Mouse (Mus musculus): Measurements from ENCODE around the gene Asb2. TPM values are rescaled to one million over a fixed set of nuclear protein-coding genes. Genes with fewer than 3 reads are reported as not detected.

Gene Asb2
- total and polyA plus RNA-seq, 3 experiments: 3.0 to 5.3 (median 4.1) TPM

DNA sequence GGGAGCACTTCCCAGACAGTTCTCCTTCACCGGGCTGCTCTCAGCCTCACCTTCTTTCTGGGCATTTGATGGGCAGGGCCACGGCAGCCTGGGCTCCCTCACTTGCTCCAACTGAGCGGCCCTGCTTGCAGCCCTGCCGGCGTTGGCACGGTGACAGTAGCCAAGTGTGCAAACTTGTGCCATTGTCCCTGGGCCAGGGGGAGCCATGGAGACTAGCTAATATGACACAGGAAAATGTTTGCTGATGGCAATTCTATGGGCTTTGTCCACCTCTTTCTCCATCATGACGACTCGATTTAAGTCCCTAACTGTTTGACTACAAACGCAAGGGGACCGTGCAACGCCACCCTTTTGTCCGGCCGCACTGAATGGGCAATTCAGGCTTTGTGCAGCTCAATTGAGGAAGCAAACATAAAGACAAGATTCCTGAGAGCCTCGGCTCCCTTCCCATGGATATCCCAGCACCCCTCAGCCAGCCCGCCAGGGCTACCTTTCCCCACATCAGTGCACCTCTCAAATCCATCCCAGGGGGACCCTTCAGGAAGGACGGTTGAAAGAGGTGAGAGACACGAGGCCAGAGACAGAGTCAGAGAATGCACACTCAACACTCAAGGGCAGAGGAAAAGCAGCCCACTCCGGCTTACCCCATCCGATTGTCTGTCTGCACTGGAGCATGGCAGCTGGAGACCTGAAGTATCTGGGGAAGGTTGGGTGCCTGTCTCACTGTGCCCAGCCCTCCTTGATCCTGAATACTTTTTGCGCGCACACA is 41.7 kb downstream of the Asb2 start:
- in situ Hi-C loops (cut with MboI; ENCODE audit: low pct_ligation_motif_present, low pct_unique_long_range_greater_than_20kb, low sequenced_read_pairs) (no loop called here), dilution Hi-C loops (cut with MboI; ENCODE audit: extremely low pct_ligation_motif_present, extremely low pct_unique_long_range_greater_than_20kb, low sequenced_read_pairs) (no loop called here)
- H3K36me3 ChIP-seq (replicated peaks in 1 of 2; ENCODE audit: control insufficient read depth in 1 of 2, insufficient read depth in 1 of 2, low read length in 1 of 2): no peaks in the 10 kb centered on the region
- H3K9ac ChIP-seq (ENCODE audit: insufficient read depth, low read depth): no peak overlapping the region
- H3K27ac ChIP-seq (ENCODE audit: insufficient read depth, low read depth): no peak overlapping the region
- H3K4me2 ChIP-seq (ENCODE audit: insufficient read depth, low read depth, poor library complexity, severe bottlenecking): no peak overlapping the region
- H3K4me3 ChIP-seq (replicated peaks in 1 of 3; ENCODE audit: low read depth in 2 of 3, low read length in 2 of 3, poor library complexity in 1 of 3): no peak overlapping the region
- DNase-seq (ENCODE audit: extremely low read depth): no peak
- TF ChIP-seq CHD2 (IDR thresholded peaks at IDR 0.05; ENCODE audit: low read length) (no peak), HCFC1 (IDR thresholded peaks at IDR 0.05; ENCODE audit: low read depth, low read length) (no peak), NELFE (IDR thresholded peaks at IDR 0.05; ENCODE audit: low read depth, low read length) (no peak), ZNF384 (IDR thresholded peaks at IDR 0.05; ENCODE audit: low read depth, low read length) (no peak), CHD1 (IDR thresholded peaks at IDR 0.05; ENCODE audit: low read depth, low read length) (no peak), PAX5 (IDR thresholded peaks at IDR 0.05; ENCODE audit: low read length) (no peak), E2F4 (IDR thresholded peaks at IDR 0.05; ENCODE audit: insufficient replicate concordance, low read depth, low read length) (no peak), POLR2A (IDR thresholded peaks at IDR 0.05; ENCODE audit: low read depth, low read length) (no peak), EP300 (IDR thresholded peaks at IDR 0.05; ENCODE audit: low read length) (no peak), ZKSCAN1 (IDR thresholded peaks at IDR 0.05; ENCODE audit: borderline replicate concordance, low read depth, low read length) (no peak), TCF12 (IDR thresholded peaks at IDR 0.05; ENCODE audit: low read depth, low read length) (no peak), GABPA (IDR thresholded peaks at IDR 0.05; ENCODE audit: insufficient replicate concordance, low read depth, low read length) (no peak), MYC (IDR thresholded peaks at IDR 0.05; ENCODE audit: low read depth, low read length) (no peak), MAFK (IDR thresholded peaks at IDR 0.05; ENCODE audit: insufficient replicate concordance, low read length) (no peak), ZC3H11A (IDR thresholded peaks at IDR 0.05; ENCODE audit: low read depth, low read length) (no peak), KAT2A (IDR thresholded peaks at IDR 0.05; ENCODE audit: insufficient replicate concordance, low read length) (no peak), CTCF (conservative IDR thresholded peaks at IDR 0.05 in 1 of 2, IDR thresholded peaks at IDR 0.05 in 1 of 2; ENCODE audit: low read depth in 2 of 2, low read length in 2 of 2) (no peak), JUND (conservative IDR thresholded peaks at IDR 0.05; ENCODE audit: low read depth, low read length) (no peak)
- peaks cover 3 to 18% of the 10 kb centered on the region in 2 experiments; a peak in 3 of 4 replicates for H3K4me1 ChIP-seq (ENCODE audit: control insufficient read depth in 1 of 2, insufficient read depth in 2 of 2)
- H3K27me3 ChIP-seq (replicated peaks): peaks cover 31% of the 10 kb centered on the region
- peaks cover 12% of the 10 kb centered on the region for H3K9me3 ChIP-seq (replicated peaks; ENCODE audit: low read length)
- no peaks in the 10 kb centered on the region for H3K79me2 ChIP-seq (replicated peaks; ENCODE audit: control insufficient read depth, extremely low read depth, insufficient read depth, poor library complexity, severe bottlenecking)

DNA sequence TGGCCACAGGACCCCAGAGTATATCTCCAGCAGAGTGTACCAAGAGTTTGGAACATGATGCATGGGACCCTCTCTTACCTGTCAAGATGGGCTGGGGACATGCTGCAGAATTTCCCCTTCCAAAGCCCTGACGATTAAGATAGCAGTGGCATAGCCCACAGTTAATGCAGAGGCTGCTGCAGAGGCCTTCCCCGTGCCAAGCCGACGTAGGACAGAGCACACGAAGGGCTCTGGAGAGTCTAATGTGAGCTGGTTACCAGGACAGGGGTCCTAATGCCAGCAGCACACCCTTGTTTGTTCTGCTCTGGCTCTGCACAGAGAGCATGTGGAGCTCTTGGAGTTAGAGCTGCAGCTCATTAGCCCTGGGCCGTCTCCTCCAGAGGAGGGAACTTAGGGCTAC is 42.5 kb downstream of the Asb2 start:
- no peak overlapping the region for H3K9ac ChIP-seq (ENCODE audit: insufficient read depth, low read depth)
- H3K27ac ChIP-seq (ENCODE audit: insufficient read depth, low read depth): no peak overlapping the region
- H3K27me3 ChIP-seq (replicated peaks): peaks cover 34% of the 10 kb centered on the region
- H3K9me3 ChIP-seq (replicated peaks; ENCODE audit: low read length): peaks cover 12% of the 10 kb centered on the region
- DNase-seq (ENCODE audit: extremely low read depth): no peak
- no peaks in the 10 kb centered on the region for H3K79me2 ChIP-seq (replicated peaks; ENCODE audit: control insufficient read depth, extremely low read depth, insufficient read depth, poor library complexity, severe bottlenecking)
- H3K36me3 ChIP-seq (replicated peaks in 1 of 2; ENCODE audit: control insufficient read depth in 1 of 2, insufficient read depth in 1 of 2, low read length in 1 of 2): no peaks in the 10 kb centered on the region
- in situ Hi-C loops (cut with MboI; ENCODE audit: low pct_ligation_motif_present, low pct_unique_long_range_greater_than_20kb, low sequenced_read_pairs): no loop called here
- H3K4me1 ChIP-seq (ENCODE audit: control insufficient read depth in 1 of 2, insufficient read depth in 2 of 2): peaks cover 3 to 18% of the 10 kb centered on the region in 2 experiments; a peak in 3 of 4 replicates
- TF ChIP-seq ZC3H11A (IDR thresholded peaks at IDR 0.05; ENCODE audit: low read depth, low read length): no peak
- TF ChIP-seq NELFE (IDR thresholded peaks at IDR 0.05; ENCODE audit: low read depth, low read length): no peak
- TF ChIP-seq CHD2 (IDR thresholded peaks at IDR 0.05; ENCODE audit: low read length): no peak
- TF ChIP-seq ZNF384 (IDR thresholded peaks at IDR 0.05; ENCODE audit: low read depth, low read length): no peak
- no peak for TF ChIP-seq ELF1 (IDR thresholded peaks at IDR 0.05; ENCODE audit: low read depth, low read length)
- TF ChIP-seq ETS1 (conservative IDR thresholded peaks at IDR 0.05; ENCODE audit: low read depth, low read length): no peak
- TF ChIP-seq UBTF (IDR thresholded peaks at IDR 0.05; ENCODE audit: low read depth, low read length): no peak
- TF ChIP-seq NRF1 (IDR thresholded peaks at IDR 0.05; ENCODE audit: low read depth, low read length): no peak
- TF ChIP-seq TBP (conservative IDR thresholded peaks at IDR 0.05; ENCODE audit: low read depth, low read length): no peak
- TF ChIP-seq KAT2A (IDR thresholded peaks at IDR 0.05; ENCODE audit: insufficient replicate concordance, low read length): no peak
- no peak for TF ChIP-seq POLR2AphosphoS2 (IDR thresholded peaks at IDR 0.05; ENCODE audit: low read depth, low read length)
- TF ChIP-seq RAD21 (IDR thresholded peaks at IDR 0.05; ENCODE audit: low read depth, low read length): no peak
- no peak for TF ChIP-seq EP300 (IDR thresholded peaks at IDR 0.05; ENCODE audit: low read length)
- no peak for TF ChIP-seq IRF4 (IDR thresholded peaks at IDR 0.05; ENCODE audit: low read depth, low read length)
- no peak for TF ChIP-seq MAFK (IDR thresholded peaks at IDR 0.05; ENCODE audit: insufficient replicate concordance, low read length)
- TF ChIP-seq JUN (IDR thresholded peaks at IDR 0.05; ENCODE audit: insufficient read depth, low read depth, low read length): no peak
- dilution Hi-C loops (cut with MboI; ENCODE audit: extremely low pct_ligation_motif_present, extremely low pct_unique_long_range_greater_than_20kb, low sequenced_read_pairs): no loop called here
- no peak overlapping the region for H3K4me3 ChIP-seq (replicated peaks in 1 of 3; ENCODE audit: low read depth in 2 of 3, low read length in 2 of 3, poor library complexity in 1 of 3)
- H3K4me2 ChIP-seq (ENCODE audit: insufficient read depth, low read depth, poor library complexity, severe bottlenecking): no peak overlapping the region
